Mouse (Mus musculus): ENCODE results near the gene Gm49361.

- TF ChIP-seq SRF (IDR thresholded peaks at IDR 0.05; ENCODE audit: control insufficient read depth, insufficient read length, low read depth) (no peak), POLR2AphosphoS2 (IDR thresholded peaks at IDR 0.05; ENCODE audit: insufficient read length, low read depth) (no peak), POLR2A (IDR thresholded peaks at IDR 0.05; ENCODE audit: insufficient read length, low read depth) (no peak), MYOG (IDR thresholded peaks at IDR 0.05; ENCODE audit: control insufficient read depth in 1 of 3, insufficient read depth in 1 of 3, insufficient read length in 2 of 3, low read depth in 2 of 3) (no peak)
These were observed 80.3 kb downstream of the Gm49361 start for GRCm38 (mm10) chr14:57665628-57665950.
